Mouse (Mus musculus) heart, embryonic 11.5 days (tissue): ENCODE data around the gene Efna2. TPM values are rescaled to one million over a fixed set of nuclear protein-coding genes. Genes with fewer than 3 reads are reported as not detected.

Source experiments
- ATAC-seq: fragments of 200-750 bp; cut with Nextera tagmentation; replicated peaks from 2 replicates; pipeline ENCODE4 v1.8.0; 2017; ENCODE audit warnings: moderate library complexity; ENCODE audit not compliant: insufficient number of reproducible peaks, low FRiP score, low TSS enrichment
- H3K27ac ChIP-seq: fragments of 300-500 bp; sonication (generic); 2 replicates; pipeline ENCODE4 v1.5.1; 2014; ENCODE audit warnings: mild to moderate bottlenecking, low read depth, low read length
- H3K27me3 ChIP-seq: fragments of 300-500 bp; sonication (generic); 2 replicates; pipeline ENCODE4 v1.6.1; 2014; ENCODE audit warnings: mild to moderate bottlenecking, low read length, mixed read lengths; ENCODE audit not compliant: control insufficient read depth, insufficient read depth
- H3K36me3 ChIP-seq: fragments of 300-500 bp; sonication (generic); 2 replicates; pipeline ENCODE4 v1.6.1; 2014; ENCODE audit warnings: mild to moderate bottlenecking, low read length, moderate library complexity, mixed read lengths; ENCODE audit not compliant: control insufficient read depth, insufficient read depth
- H3K4me1 ChIP-seq: fragments of 300-500 bp; sonication (generic); 2 replicates; pipeline ENCODE4 v1.6.1; 2014; ENCODE audit warnings: low read length; ENCODE audit not compliant: control insufficient read depth, insufficient read depth
- H3K4me2 ChIP-seq: fragments of 300-500 bp; sonication (generic); 2 replicates; pipeline ENCODE4 v1.6.1; 2014; ENCODE audit warnings: mild to moderate bottlenecking, moderate library complexity
- H3K4me3 ChIP-seq: fragments of 300-500 bp; sonication (generic); 2 replicates; pipeline ENCODE4 v1.5.1; 2014; ENCODE audit warnings: low read depth, low read length
- H3K9ac ChIP-seq: fragments of 300-500 bp; sonication (generic); 2 replicates; pipeline ENCODE4 v1.6.1; 2014; ENCODE audit warnings: mild to moderate bottlenecking, low read depth, low read length, moderate library complexity
- H3K9me3 ChIP-seq: fragments of 300-500 bp; sonication (generic); replicated peaks from 2 replicates; pipeline ENCODE4 v1.6.1; 2016; ENCODE audit warnings: low read length; ENCODE audit not compliant: control insufficient read depth
- WGBS: fragments of 180-500 bp; shearing (Covaris S2); extraction: QIAGEN DNeasy Blood & Tissue Kit; methylation state at CpG from one replicate; pipeline ENCODE4 v1.1.7; 2014; ENCODE audit not compliant: insufficient replicate concordance; 5-methylcytosine and 5-hydroxymethylcytosine counted together
- polyA plus RNA-seq: library from polyadenylated mRNA; unstranded; fragments of >200 nt; fragmentation: Nextera tagmentation; extraction: Ambion mirVana; gene quantifications from 2 replicates; pipeline ENCODE4 v1.2.1, GENCODE M21; 2014

Efna2 gene
- polyA plus RNA-seq, 1 experiment from 2014 or later = 13.9 TPM

DNA sequence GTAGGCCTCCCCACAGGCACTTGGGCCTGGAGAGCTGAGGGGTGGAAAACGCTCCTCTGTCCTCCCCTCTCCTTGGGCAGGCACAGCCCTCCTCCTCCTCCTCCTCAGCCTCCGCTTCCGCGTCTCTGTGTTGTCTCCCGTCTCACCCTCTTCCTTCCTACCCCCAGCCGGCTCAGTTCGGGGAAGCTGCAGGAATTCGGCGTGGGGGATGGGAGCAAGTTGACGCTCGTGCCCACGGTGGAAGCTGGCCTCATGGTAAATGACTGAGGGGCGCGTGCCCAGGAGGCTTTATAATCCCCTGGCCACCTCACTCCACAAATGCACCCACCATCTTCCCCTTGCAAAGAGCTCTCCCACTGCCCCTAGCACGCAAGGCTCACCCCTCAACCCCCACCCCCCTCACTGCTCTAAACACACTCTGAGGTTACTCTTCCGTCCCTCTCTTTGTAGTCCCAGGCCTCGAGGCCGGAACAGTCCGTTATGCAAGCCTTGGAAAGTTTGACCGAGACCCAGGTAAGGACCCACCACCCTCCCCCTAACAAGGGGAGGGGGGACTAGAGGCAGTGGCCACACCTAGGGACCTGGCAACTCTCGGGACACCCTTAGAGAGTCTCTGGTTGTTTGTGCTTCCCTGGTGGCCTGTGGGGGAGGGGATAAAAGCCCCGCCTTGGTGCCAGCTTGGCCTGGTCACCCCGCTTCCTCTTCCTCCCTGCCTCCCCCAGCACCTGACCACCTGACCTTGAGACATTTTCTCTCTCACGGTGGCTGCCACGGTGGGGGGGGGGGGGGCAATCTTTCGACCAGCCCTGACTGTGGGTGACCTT lies 27.9 kb upstream of the Efna2 start:
- no peaks in the 10 kb centered on the region for H3K9me3 ChIP-seq
- peaks cover 42% of the 10 kb centered on the region for H3K36me3 ChIP-seq
- H3K4me3 ChIP-seq = peak overlapping the region; percentile 96
- no peaks in the 10 kb centered on the region for H3K27me3 ChIP-seq
- 2% methylated on average over 23 of the region's 26 CpGs for WGBS
- ATAC-seq = no peak
- H3K4me2 ChIP-seq = peak overlapping the region; percentile 92
- H3K4me1 ChIP-seq = peaks cover 56% of the 10 kb centered on the region
- H3K27ac ChIP-seq = peak overlapping the region; percentile 99
- peak overlapping the region; percentile 99 for H3K9ac ChIP-seq

- H3K27me3 ChIP-seq = no peaks in the 10 kb centered on the region
- H3K36me3 ChIP-seq = peaks cover 49% of the 10 kb centered on the region
- H3K4me2 ChIP-seq = peak overlapping the region; percentile 92
- peaks cover 56% of the 10 kb centered on the region for H3K4me1 ChIP-seq
- H3K27ac ChIP-seq = peak overlapping the region; percentile 99
- no peak for ATAC-seq
- 14% methylated on average over 15 of the region's 15 CpGs for WGBS
- peak overlapping the region; percentile 96 for H3K4me3 ChIP-seq
- H3K9ac ChIP-seq = peak overlapping the region; percentile 99
- H3K9me3 ChIP-seq = no peaks in the 10 kb centered on the region
These were observed 27.0 kb upstream of the Efna2 start for GRCm38 (mm10) chr10:80152071-80152872.

DNA sequence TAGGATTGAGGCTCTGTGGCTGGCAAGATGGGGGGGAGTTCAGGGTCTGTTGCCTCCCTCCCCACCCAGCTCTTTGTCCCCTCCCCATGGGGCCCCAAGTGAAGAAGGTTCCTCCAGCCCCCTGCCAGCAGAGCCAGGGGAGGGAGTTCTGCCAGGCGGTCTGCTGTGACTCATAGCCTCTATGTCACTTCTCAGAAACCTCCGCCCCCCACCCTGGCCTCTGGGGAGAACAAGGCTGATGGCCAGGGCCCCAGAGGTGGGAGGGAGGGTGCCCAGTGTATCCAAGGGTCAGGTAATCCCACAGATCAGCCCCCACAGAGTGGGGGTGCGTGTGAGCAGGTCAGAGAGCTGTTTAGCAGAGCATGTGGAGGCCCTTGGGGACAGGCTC lies 26.4 kb upstream of the Efna2 start:
- Histone ChIP-seq H3K27ac (peak overlapping the region; percentile 99), H3K9ac (peak overlapping the region; percentile 99), H3K4me3 (peak overlapping the region; percentile 96), H3K36me3 (peaks cover 49% of the 10 kb centered on the region), H3K9me3 (no peaks in the 10 kb centered on the region), H3K4me1 (peaks cover 56% of the 10 kb centered on the region), H3K4me2 (peak overlapping the region; percentile 92), H3K27me3 (no peaks in the 10 kb centered on the region)
- no peak for ATAC-seq
- WGBS = 31% methylated on average over 3 of the region's 3 CpGs

DNA sequence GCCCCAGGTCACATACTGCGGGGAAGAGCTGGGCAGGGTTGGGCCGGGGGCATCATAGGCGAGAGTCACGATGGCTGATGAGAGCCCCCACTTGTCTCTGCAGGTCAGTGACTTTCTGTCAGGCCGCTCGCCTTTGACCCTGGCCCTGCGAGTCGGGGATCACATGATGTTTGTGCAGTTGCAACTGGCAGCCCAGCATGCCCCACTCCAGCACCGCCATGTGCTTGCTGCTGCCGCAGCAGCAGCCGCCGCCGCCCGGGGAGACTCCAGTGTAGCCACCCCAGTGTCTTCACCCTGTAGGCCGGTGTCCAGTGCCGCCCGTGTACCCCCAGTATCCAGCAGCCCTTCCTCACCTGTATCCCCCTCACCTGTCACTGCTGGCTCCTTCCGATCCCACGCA lies 25.6 kb upstream of the Efna2 start:
- Histone ChIP-seq H3K4me2 (peak overlapping the region; percentile 92), H3K27me3 (no peaks in the 10 kb centered on the region), H3K9ac (0 out of 2 replicates have a peak overlapping the region, but pooled peaks have one; percentile 43), H3K4me3 (peak overlapping the region; percentile 96), H3K9me3 (no peaks in the 10 kb centered on the region), H3K36me3 (peaks cover 49% of the 10 kb centered on the region), H3K4me1 (peaks cover 64% of the 10 kb centered on the region), H3K27ac (peak overlapping the region; percentile 99; the same call in 1 of the 2 replicates)
- ATAC-seq = no peak
- 84% methylated on average over 19 of the region's 19 CpGs for WGBS

DNA sequence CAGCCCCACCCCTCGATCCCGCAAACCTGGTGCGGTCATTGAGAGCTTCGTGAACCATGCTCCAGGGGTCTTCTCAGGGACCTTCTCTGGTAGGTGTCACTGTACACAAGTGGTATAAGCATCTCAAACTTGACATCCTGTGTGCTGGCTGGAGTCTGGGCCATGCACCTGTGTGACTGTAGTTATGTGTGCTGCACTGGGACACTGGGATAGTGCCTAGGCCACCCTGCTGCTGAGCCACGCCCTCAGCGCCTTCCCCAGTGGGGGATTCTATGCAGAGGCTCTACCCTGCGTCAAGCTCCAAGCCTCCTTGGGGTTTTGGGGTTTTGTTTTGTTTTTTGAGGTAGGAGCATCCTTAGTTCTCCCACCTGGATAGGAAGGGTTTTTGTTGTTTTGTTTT lies 24.9 kb upstream of the Efna2 start:
- 85% methylated on average over 7 of the region's 7 CpGs for WGBS
- H3K4me3 ChIP-seq = no peak overlapping the region
- peaks cover 49% of the 10 kb centered on the region for H3K36me3 ChIP-seq

DNA sequence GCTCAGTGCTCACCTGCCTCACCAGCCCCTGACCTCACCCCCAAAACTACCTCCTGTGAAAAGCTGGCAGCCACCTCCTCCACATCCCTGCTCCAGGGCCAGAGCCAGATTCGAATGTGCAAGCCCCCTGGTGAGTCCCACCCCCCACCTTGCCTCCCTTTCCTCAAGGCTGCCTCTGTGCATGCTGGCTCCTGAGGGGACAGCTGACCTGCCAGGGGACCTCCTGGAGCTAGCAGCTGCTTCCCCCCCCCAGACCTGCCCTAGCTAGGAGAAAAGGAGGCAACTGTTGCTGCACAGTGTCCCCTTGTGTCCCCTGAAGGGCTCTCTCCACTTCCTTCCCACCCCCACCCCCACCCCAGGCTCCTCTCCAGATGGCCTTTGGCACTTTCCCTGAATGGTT lies 24.0 kb upstream of the Efna2 start:
- H3K36me3 ChIP-seq = peaks cover 49% of the 10 kb centered on the region
- ATAC-seq = no peak
- 0 out of 2 replicates have a peak overlapping the region, but pooled peaks have one; percentile 12 for H3K9ac ChIP-seq
- H3K27ac ChIP-seq = 0 out of 2 replicates have a peak overlapping the region, but pooled peaks have one; percentile 47
- H3K9me3 ChIP-seq = no peaks in the 10 kb centered on the region
- H3K27me3 ChIP-seq = no peaks in the 10 kb centered on the region
- H3K4me3 ChIP-seq = 0 out of 2 replicates have a peak overlapping the region, but pooled peaks have one; percentile 2
- no peak overlapping the region for H3K4me2 ChIP-seq
- WGBS = 53% methylated on average over 1 of the region's 1 CpGs
- peaks cover 75% of the 10 kb centered on the region for H3K4me1 ChIP-seq

More for the DNA sequence above, 24.9 kb upstream of the Efna2 start:
- Histone ChIP-seq H3K4me1 (peaks cover 71% of the 10 kb centered on the region), H3K9me3 (no peaks in the 10 kb centered on the region), H3K27me3 (no peaks in the 10 kb centered on the region), H3K9ac (0 out of 2 replicates have a peak overlapping the region, but pooled peaks have one; percentile 29), H3K4me2 (no peak overlapping the region; the same call in 1 of the 2 replicates), H3K27ac (no peak overlapping the region)
- ATAC-seq = no peak

DNA sequence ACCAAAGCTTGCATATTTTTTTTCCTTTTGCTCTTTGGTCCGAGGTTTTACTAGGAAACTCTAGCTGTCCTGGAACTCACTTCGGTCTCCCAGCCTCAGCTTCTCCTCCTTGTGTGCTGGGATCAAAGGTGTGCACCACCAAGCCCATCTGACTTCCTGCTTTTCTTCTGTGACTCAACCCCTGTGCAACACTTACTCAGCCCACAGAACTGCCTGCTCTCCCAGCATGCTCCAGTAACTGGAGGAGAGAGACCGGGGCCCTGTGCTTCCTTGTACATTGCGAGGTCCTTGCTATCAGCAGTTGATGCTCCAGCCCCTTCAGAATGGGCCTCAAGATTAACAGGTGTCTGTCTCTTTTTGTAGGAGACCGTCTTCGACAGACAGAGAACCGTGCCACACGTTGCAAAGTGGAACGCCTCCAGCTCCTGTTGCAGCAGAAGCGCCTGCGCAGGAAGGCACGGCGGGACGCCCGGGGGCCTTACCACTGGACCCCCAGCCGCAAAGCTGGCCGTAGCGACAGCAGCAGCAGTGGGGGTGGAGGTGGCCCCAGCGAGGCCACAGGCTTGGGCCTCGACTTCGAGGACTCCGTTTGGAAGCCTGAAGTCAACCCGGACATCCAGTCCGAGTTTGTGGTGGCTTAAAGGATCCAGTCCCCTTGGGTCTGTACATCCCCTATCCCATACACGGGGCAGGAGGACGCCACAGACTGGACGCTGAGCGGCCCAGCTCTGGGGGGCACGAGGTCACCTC lies 23.1 kb upstream of the Efna2 start:
- WGBS = 84% methylated on average over 29 of the region's 29 CpGs
- H3K27me3 ChIP-seq = no peaks in the 10 kb centered on the region
- H3K4me3 ChIP-seq = no peak overlapping the region
- H3K9me3 ChIP-seq = no peaks in the 10 kb centered on the region
- no peak overlapping the region for H3K4me2 ChIP-seq
- peaks cover 84% of the 10 kb centered on the region for H3K4me1 ChIP-seq
- H3K9ac ChIP-seq = no peak overlapping the region
- H3K36me3 ChIP-seq = peaks cover 48% of the 10 kb centered on the region
- H3K27ac ChIP-seq = peak overlapping the region; percentile 57
- ATAC-seq = no peak

GRCm38 (mm10) chr10:80156752-80157053 lies 22.6 kb upstream of the Efna2 start:
- no peak for ATAC-seq
- Histone ChIP-seq H3K4me1 (peaks cover 89% of the 10 kb centered on the region), H3K4me3 (no peak overlapping the region), H3K27me3 (no peaks in the 10 kb centered on the region), H3K9ac (no peak overlapping the region), H3K27ac (peak overlapping the region; percentile 57), H3K36me3 (peaks cover 45% of the 10 kb centered on the region), H3K4me2 (no peak overlapping the region), H3K9me3 (no peaks in the 10 kb centered on the region)
- 58% methylated on average over 7 of the region's 7 CpGs for WGBS
